Comparison of ENCODE assay signal across 21 mouse cellular contexts in the genomic region with DNA sequence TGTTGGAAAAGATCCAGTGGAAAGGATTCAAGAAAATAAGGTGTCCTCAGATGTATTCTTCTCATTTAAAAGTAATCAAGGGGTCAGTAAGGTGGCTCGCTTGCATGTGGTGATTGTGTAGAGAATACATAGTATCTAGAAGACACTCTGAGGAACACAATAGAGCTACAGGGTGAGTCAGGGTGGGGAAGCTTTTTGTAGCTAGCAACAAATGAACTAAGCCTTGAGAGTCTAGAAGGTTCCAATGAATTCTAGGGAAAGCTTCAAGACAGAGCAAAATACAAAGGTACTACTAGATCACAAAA. TPM values are rescaled to one million over a fixed set of nuclear protein-coding genes. Genes with fewer than 3 reads are reported as not detected.
DNase-seq lines count a peak whose midpoint lies in the region; ATAC-seq and TF ChIP-seq lines count a peak whose summit lies in the region.
"Had no signal": no experiment of that assay in that cellular context is flagged by ENCODE, and none has a peak within 500 bp of the region (broad histone marks: within the 10 kb centered on the region; RNA-seq: fewer than 3 reads in every experiment).

No protein-coding gene starts in this region.

- no peak overlapping the region for H3K4me3 ChIP-seq in liver, embryonic 15.5 days (replicated peaks)
- no peak overlapping the region for H3K4me3 ChIP-seq in liver, embryonic 12.5 days
- H3K4me3 ChIP-seq in spleen, adult 2 months (ENCODE audit: extremely low read depth, insufficient read depth, insufficient read length) = no peak overlapping the region
- H3K4me3 ChIP-seq in embryonic fibroblast, embryonic 13.5 days (ENCODE audit: insufficient read depth, low read length) = no peak overlapping the region
- H3K4me3 ChIP-seq: embryonic facial prominence, embryonic 15.5 days; heart, embryonic 13.5 days; hindbrain, embryonic 12.5 days; intestine, embryonic 15.5 days had no signal

- peaks cover 15% of the 10 kb centered on the region for H3K4me1 ChIP-seq in liver, embryonic 15.5 days (replicated peaks)
- peaks cover 12% of the 10 kb centered on the region for H3K4me1 ChIP-seq in liver, embryonic 12.5 days
- H3K4me1 ChIP-seq in spleen, adult 2 months (ENCODE audit: control insufficient read depth, insufficient read depth, insufficient read length) = peaks cover 3% of the 10 kb centered on the region; the same call in 1 of the 2 replicates
- H3K4me1 ChIP-seq in embryonic fibroblast, embryonic 13.5 days (ENCODE audit: control insufficient read depth, insufficient read depth, low read length) = peaks cover 2% of the 10 kb centered on the region; the same call in 1 of the 2 replicates

- H3K9me3 ChIP-seq in liver, embryonic 15.5 days (replicated peaks) = no peaks in the 10 kb centered on the region
- H3K9me3 ChIP-seq in liver, embryonic 12.5 days (replicated peaks) = no peaks in the 10 kb centered on the region
- H3K9me3 ChIP-seq: embryonic facial prominence, embryonic 15.5 days; heart, embryonic 13.5 days; hindbrain, embryonic 12.5 days; intestine, embryonic 15.5 days had no signal

- no peak for TF ChIP-seq CTCF in spleen, adult 2 months (IDR thresholded peaks at IDR 0.05; ENCODE audit: extremely low read depth, insufficient read depth, insufficient read length, insufficient replicate concordance)
- TF ChIP-seq CTCF in embryonic fibroblast, embryonic 13.5 days (IDR thresholded peaks at IDR 0.05; ENCODE audit: borderline replicate concordance, insufficient read depth, low read length) = no peak

- no peaks in the 10 kb centered on the region; the same call in 1 of the 2 replicates for H3K27me3 ChIP-seq in liver, embryonic 15.5 days
- H3K27me3 ChIP-seq in liver, embryonic 12.5 days (replicated peaks) = peaks cover 5% of the 10 kb centered on the region; the same call in 1 of the 2 replicates
- H3K27me3 ChIP-seq in spleen, adult 2 months (ENCODE audit: control insufficient read depth, insufficient read depth, low read length) = no peaks in the 10 kb centered on the region
- H3K27me3 ChIP-seq: embryonic facial prominence, embryonic 15.5 days; heart, embryonic 13.5 days; hindbrain, embryonic 12.5 days; intestine, embryonic 15.5 days had no signal

- no peaks in the 10 kb centered on the region for H3K36me3 ChIP-seq in liver, embryonic 15.5 days (replicated peaks)
- no peaks in the 10 kb centered on the region for H3K36me3 ChIP-seq in liver, embryonic 12.5 days
- H3K36me3 ChIP-seq in spleen, adult 2 months (ENCODE audit: control insufficient read depth, insufficient read depth, low read length) = peaks cover 4% of the 10 kb centered on the region
- H3K36me3 ChIP-seq: embryonic facial prominence, embryonic 15.5 days; hindbrain, embryonic 12.5 days; intestine, embryonic 15.5 days had no signal

- 0 out of 2 replicates have a peak overlapping the region, but pooled peaks have one; percentile 39 for H3K27ac ChIP-seq in liver, embryonic 15.5 days (replicated peaks)
- H3K27ac ChIP-seq in liver, embryonic 12.5 days = no peak overlapping the region
- peak overlapping the region; percentile 58; the same call in 1 of the 2 replicates for H3K27ac ChIP-seq in spleen, adult 2 months (ENCODE audit: insufficient read depth, low read length)
- H3K27ac ChIP-seq in embryonic fibroblast, embryonic 13.5 days (ENCODE audit: insufficient read depth, low read length) = peak overlapping the region; percentile 34; the same call in 1 of the 2 replicates
- H3K27ac ChIP-seq: embryonic facial prominence, embryonic 15.5 days; heart, embryonic 13.5 days; hindbrain, embryonic 12.5 days; hindbrain, postnatal 0 days; intestine, embryonic 15.5 days had no signal

- no peak for DNase-seq in spleen, adult 2 months (ENCODE audit: low read depth in 1 of 2, low spot score in 2 of 2)
- no peak for DNase-seq in spleen, adult 12 weeks (ENCODE audit: low spot score)
- DNase-seq in adrenal gland, adult 2 months = no peak
- DNase-seq: adrenal gland, postnatal 25 days; cerebellum, adult 11 months; cerebellum, adult 8-10 months; cerebellum, postnatal 14 days; embryo, embryonic 11 days; gastrocnemius, postnatal 14 days; heart, postnatal 4 days had no signal

- TF ChIP-seq POLR2A in spleen, adult 2 months (IDR thresholded peaks at IDR 0.05; ENCODE audit: low read depth, low read length) = no peak
- TF ChIP-seq POLR2A in embryonic fibroblast, embryonic 13.5 days (IDR thresholded peaks at IDR 0.05; ENCODE audit: low read depth, low read length) = no peak

- WGBS in liver, embryonic 15.5 days (ENCODE audit: insufficient replicate concordance) = 55% methylated on average over 1 of the region's 1 CpGs
- whole genome bisulfite sequencing in liver, embryonic 12.5 days (ENCODE audit: insufficient replicate concordance) = 68% methylated on average over 1 of the region's 1 CpGs
- WGBS in spleen, adult 2 months = 91% methylated on average over 1 of the region's 1 CpGs

- no peak overlapping the region for H3K9ac ChIP-seq in liver, embryonic 15.5 days
- H3K9ac ChIP-seq in liver, embryonic 12.5 days = no peak overlapping the region
- H3K9ac ChIP-seq: embryonic facial prominence, embryonic 15.5 days; heart, embryonic 13.5 days; hindbrain, embryonic 12.5 days; intestine, embryonic 15.5 days had no signal

- no peak overlapping the region for H3K4me2 ChIP-seq in liver, embryonic 15.5 days
- no peak overlapping the region for H3K4me2 ChIP-seq in liver, embryonic 12.5 days
- H3K4me2 ChIP-seq: embryonic facial prominence, embryonic 15.5 days; heart, embryonic 13.5 days; hindbrain, embryonic 12.5 days; intestine, embryonic 15.5 days had no signal

- ATAC-seq in liver, embryonic 15.5 days (ENCODE audit: insufficient read depth) = no peak
- no peak for ATAC-seq in liver, embryonic 12.5 days
- ATAC-seq in granulocyte monocyte progenitor cell, adult 5-6 weeks (replicated peaks; ENCODE audit: poor library complexity, severe bottlenecking) = no peak
- ATAC-seq: activated CD4-positive, CD25-positive, alpha-beta regulatory T cell, adult 4 months; forebrain, embryonic 16.5 days; hindbrain, postnatal 0 days; intestine, embryonic 15.5 days had no signal

RNA-seq across cellular contexts. Expression of a gene that starts 3.7 kb away (rescaled TPM):
- polyA plus RNA-seq in liver, embryonic 15.5 days (2015; fragmentation: Nextera tagmentation; extraction: Ambion mirVana) = 8.8 and 9.3 TPM in 2 replicates
- polyA plus RNA-seq in liver, embryonic 12.5 days (2016; fragmentation: Nextera tagmentation; extraction: Ambion mirVana) = 10.0 TPM in 2 replicates
- 2.1 and 2.4 TPM in 2 replicates for polyA plus RNA-seq in spleen, adult 2 months (2012; rRNA removed)
- 33.7 and 38.9 TPM in 2 replicates for polyA plus RNA-seq in embryonic fibroblast, embryonic 13.5 days (2011; ENCODE audit: insufficient read length, low read depth, missing spikeins)
- 16.3 and 19.3 TPM in 2 replicates for total RNA-seq in granulocyte monocyte progenitor cell, adult 5-6 weeks (2014; fragmentation: Nextera tagmentation)
- total RNA-seq in granulocyte monocyte progenitor cell, adult 5-6 weeks (2017) = 31.7 and 31.9 TPM in 2 replicates
- total RNA-seq in adrenal gland, adult 2 months (2021) = 10 to 100 TPM; 29.3 to 33.2 TPM
- polyA plus RNA-seq in adrenal gland, adult 2 months (2012; rRNA removed) = 2.4 and 3.1 TPM in 2 replicates

RNA-seq across cellular contexts. Expression of a gene that starts 53.9 kb away (rescaled TPM):
- polyA plus RNA-seq in liver, embryonic 15.5 days (2015; fragmentation: Nextera tagmentation; extraction: Ambion mirVana) = 79.4 and 91.3 TPM in 2 replicates
- 133 and 135 TPM in 2 replicates for polyA plus RNA-seq in liver, embryonic 12.5 days (2016; fragmentation: Nextera tagmentation; extraction: Ambion mirVana)
- polyA plus RNA-seq in spleen, adult 2 months (2012; rRNA removed) = 44.9 and 50.4 TPM in 2 replicates
- polyA plus RNA-seq in embryonic fibroblast, embryonic 13.5 days (2011; ENCODE audit: insufficient read length, low read depth, missing spikeins) = 468 and 511 TPM in 2 replicates
- 127 and 155 TPM in 2 replicates for total RNA-seq in granulocyte monocyte progenitor cell, adult 5-6 weeks (2014; fragmentation: Nextera tagmentation)
- 129 and 145 TPM in 2 replicates for total RNA-seq in granulocyte monocyte progenitor cell, adult 5-6 weeks (2017)
- 100 to 1,000 TPM; 256 to 440 TPM for total RNA-seq in adrenal gland, adult 2 months (2021)
- 63.5 and 81.1 TPM in 2 replicates for polyA plus RNA-seq in adrenal gland, adult 2 months (2012; rRNA removed)
